Mouse (Mus musculus) liver, embryonic 13.5 days (tissue): ENCODE results near the gene Th. TPM values are rescaled to one million over a fixed set of nuclear protein-coding genes. Genes with fewer than 3 reads are reported as not detected.

ENCODE experiments used
- polyA plus RNA-seq: library from polyadenylated mRNA; unstranded; fragments of >200 nt; fragmentation: Nextera tagmentation; extraction: Ambion mirVana; gene quantifications from 2 replicates; pipeline ENCODE4 v1.2.1, GENCODE M21; 2015

The Th gene
- polyA plus RNA-seq, 1 experiment from 2014 or later, result not detected

Other genes starting within 250 kb of the Th start
- 0.46 TPM in 1 of 2 replicates, not detected in the other for gene Ins2, start 187.7 kb downstream of the Th start, polyA plus RNA-seq
- gene Ascl2, start 38.1 kb upstream of the Th start, polyA plus RNA-seq, result 0.83 and 0.85 TPM in 2 replicates
- 89.4 and 99.6 TPM in 2 replicates for gene Tspan32, start 73.9 kb upstream of the Th start, polyA plus RNA-seq
- gene Cd81, start 121.6 kb upstream of the Th start, polyA plus RNA-seq, result 130 and 131 TPM in 2 replicates
- 44.2 and 45.3 TPM in 2 replicates for gene Tssc4, start 138.1 kb upstream of the Th start, polyA plus RNA-seq
- gene Trpm5, start 163.5 kb upstream of the Th start, polyA plus RNA-seq, result 0.73 and 0.75 TPM in 2 replicates
- 0.27 and 0.57 TPM in 2 replicates for gene Kcnq1, start 175.2 kb upstream of the Th start, polyA plus RNA-seq